Mouse (Mus musculus) myocyte (in vitro differentiated cells): ENCODE data around the gene Polr2f.

Experiments
- CEBPB ChIP-seq: IDR thresholded peaks from 2 replicates; pipeline ENCODE4 v1.6.1; 2011; ENCODE audit warnings: mild to moderate bottlenecking, moderate library complexity; ENCODE audit not compliant: poor library complexity, insufficient read depth, severe bottlenecking
- E2F4 ChIP-seq: IDR thresholded peaks from one replicate; pipeline ENCODE4 v1.6.1; 2011; ENCODE audit warnings: mild to moderate bottlenecking, control low read depth, moderate library complexity; ENCODE audit not compliant: insufficient read depth
- MAX ChIP-seq: IDR thresholded peaks from one replicate; pipeline ENCODE4 v1.6.1; 2011; ENCODE audit warnings: low read depth, mild to moderate bottlenecking, control low read depth
- MYOD1 ChIP-seq, 3 experiments: IDR thresholded peaks; one replicate each; pipeline ENCODE4 v1.6.1; 2011; ENCODE audit warnings: control low read depth in 2 of 3, low read depth in 2 of 3, mild to moderate bottlenecking in 2 of 3, moderate library complexity in 1 of 3; ENCODE audit not compliant: insufficient read length in 2 of 3, control insufficient read depth in 1 of 3
- MYOG ChIP-seq, 3 experiments: IDR thresholded peaks; one replicate each; pipeline ENCODE4 v1.6.1; 2011; ENCODE audit warnings: control low read depth in 2 of 3, low read depth in 2 of 3, mild to moderate bottlenecking in 2 of 3; ENCODE audit not compliant: insufficient read length in 2 of 3, control insufficient read depth in 1 of 3, insufficient read depth in 1 of 3
- POLR2A ChIP-seq: IDR thresholded peaks from one replicate; pipeline ENCODE4 v1.6.1; 2011; ENCODE audit warnings: low read depth, mild to moderate bottlenecking, control low read depth, moderate library complexity; ENCODE audit not compliant: insufficient read length
- POLR2AphosphoS2 ChIP-seq: IDR thresholded peaks from one replicate; pipeline ENCODE4 v1.6.1; 2011; ENCODE audit warnings: low read depth, control low read depth; ENCODE audit not compliant: insufficient read length
- REST ChIP-seq: IDR thresholded peaks from one replicate; pipeline ENCODE4 v1.6.1; 2011; ENCODE audit warnings: mild to moderate bottlenecking, control low read depth, moderate library complexity; ENCODE audit not compliant: insufficient read depth, insufficient read length
- SRF ChIP-seq: IDR thresholded peaks from one replicate; pipeline ENCODE4 v1.6.1; 2011; ENCODE audit warnings: low read depth; ENCODE audit not compliant: control insufficient read depth, insufficient read length
- TCF12 ChIP-seq: IDR thresholded peaks from one replicate; pipeline ENCODE4 v1.6.1; 2011; ENCODE audit warnings: mild to moderate bottlenecking, control low read depth; ENCODE audit not compliant: poor library complexity, insufficient read depth, severe bottlenecking
- TCF3 ChIP-seq: IDR thresholded peaks from one replicate; pipeline ENCODE4 v1.6.1; 2011; ENCODE audit warnings: low read depth, control low read depth; ENCODE audit not compliant: insufficient read length
- USF1 ChIP-seq: IDR thresholded peaks from one replicate; pipeline ENCODE4 v1.6.1; 2011; ENCODE audit warnings: low read depth, mild to moderate bottlenecking, control low read depth, moderate library complexity

- TF ChIP-seq POLR2A: no peak
- TF ChIP-seq E2F4: no peak
- TF ChIP-seq MAX: no peak
- no peak for TF ChIP-seq USF1
- no peak for TF ChIP-seq POLR2AphosphoS2
- no peak for TF ChIP-seq TCF3
- no peak for TF ChIP-seq CEBPB
- TF ChIP-seq MYOG (IDR thresholded peaks at IDR 0.05; ENCODE audit: control insufficient read depth in 1 of 3, insufficient read depth in 1 of 3, insufficient read length in 2 of 3, low read depth in 2 of 3): no peak
- TF ChIP-seq MYOD1 (IDR thresholded peaks at IDR 0.05; ENCODE audit: control insufficient read depth in 1 of 3, insufficient read length in 2 of 3, low read depth in 2 of 3): no peak
- no peak for TF ChIP-seq TCF12
- no peak for TF ChIP-seq REST
- no peak for TF ChIP-seq SRF
Observed at GRCm38 (mm10) chr15:79194048-79194447, 53.2 kb downstream of the Polr2f start.
